Mouse (Mus musculus) layer of hippocampus, adult 9-11 months (tissue): Measurements from ENCODE around the gene Shisa9.

ENCODE experiments used
- DNase-seq: peaks from one replicate; pipeline ENCODE4 v3.0.0; 2022

The Shisa9 gene

GRCm38 (mm10) chr16:12202151-12202550, 218.2 kb downstream of the Shisa9 start:
- peak; percentile 88 for DNase-seq

- DNase-seq: no peak
Measured at GRCm38 (mm10) chr16:12203055-12203454, 219.1 kb downstream of the Shisa9 start.

- no peak for DNase-seq
Measured at GRCm38 (mm10) chr16:12204423-12204822, 220.5 kb downstream of the Shisa9 start.

GRCm38 (mm10) chr16:12206421-12206950, 222.6 kb downstream of the Shisa9 start:
- DNase-seq: no peak

GRCm38 (mm10) chr16:12206951-12207350, 223.0 kb downstream of the Shisa9 start:
- DNase-seq: no peak

GRCm38 (mm10) chr16:12209355-12209754, 225.4 kb downstream of the Shisa9 start:
- no peak for DNase-seq

GRCm38 (mm10) chr16:12209819-12210218, 225.9 kb downstream of the Shisa9 start:
- no peak for DNase-seq

- DNase-seq: no peak
Measured at GRCm38 (mm10) chr16:12214018-12214417, 230.1 kb downstream of the Shisa9 start.

- DNase-seq: no peak
Measured at GRCm38 (mm10) chr16:12217289-12218150, 233.6 kb downstream of the Shisa9 start.

GRCm38 (mm10) chr16:12218151-12218532, 234.2 kb downstream of the Shisa9 start:
- no peak for DNase-seq

GRCm38 (mm10) chr16:12219821-12220220, 235.9 kb downstream of the Shisa9 start:
- no peak for DNase-seq

- no peak for DNase-seq
Measured at GRCm38 (mm10) chr16:12223537-12223936, 239.6 kb downstream of the Shisa9 start.

GRCm38 (mm10) chr16:12226937-12227336, 243.0 kb downstream of the Shisa9 start:
- DNase-seq: peak; percentile 27

- no peak for DNase-seq
Measured at GRCm38 (mm10) chr16:12233288-12233687, 249.4 kb downstream of the Shisa9 start.

GRCm38 (mm10) chr16:12234289-12234688, 250.4 kb downstream of the Shisa9 start:
- no peak for DNase-seq

- no peak for DNase-seq
Measured at GRCm38 (mm10) chr16:12238611-12239010, 254.7 kb downstream of the Shisa9 start.

- DNase-seq: no peak
Measured at GRCm38 (mm10) chr16:12259361-12259760, 275.4 kb downstream of the Shisa9 start.

- no peak for DNase-seq
Measured at GRCm38 (mm10) chr16:12265828-12266227, 281.9 kb downstream of the Shisa9 start.

GRCm38 (mm10) chr16:12300523-12300922, 316.6 kb downstream of the Shisa9 start:
- peak; percentile 3 for DNase-seq

- DNase-seq: no peak
Measured at GRCm38 (mm10) chr16:12303420-12303819, 319.5 kb downstream of the Shisa9 start.

GRCm38 (mm10) chr16:12307318-12307965, 323.5 kb downstream of the Shisa9 start:
- DNase-seq: no peak

GRCm38 (mm10) chr16:12309826-12310225, 325.9 kb downstream of the Shisa9 start:
- DNase-seq: no peak

- no peak for DNase-seq
Measured at GRCm38 (mm10) chr16:12315627-12316026, 331.7 kb downstream of the Shisa9 start.
